Mouse (Mus musculus): ENCODE data around the gene Vmn2r118. TPM values are rescaled to one million over a fixed set of nuclear protein-coding genes. Genes with fewer than 3 reads are reported as not detected.

Gene Vmn2r118
- not detected in 2 replicates for polyA plus RNA-seq (2015; fragmentation: Nextera tagmentation; extraction: Ambion mirVana)

DNA sequence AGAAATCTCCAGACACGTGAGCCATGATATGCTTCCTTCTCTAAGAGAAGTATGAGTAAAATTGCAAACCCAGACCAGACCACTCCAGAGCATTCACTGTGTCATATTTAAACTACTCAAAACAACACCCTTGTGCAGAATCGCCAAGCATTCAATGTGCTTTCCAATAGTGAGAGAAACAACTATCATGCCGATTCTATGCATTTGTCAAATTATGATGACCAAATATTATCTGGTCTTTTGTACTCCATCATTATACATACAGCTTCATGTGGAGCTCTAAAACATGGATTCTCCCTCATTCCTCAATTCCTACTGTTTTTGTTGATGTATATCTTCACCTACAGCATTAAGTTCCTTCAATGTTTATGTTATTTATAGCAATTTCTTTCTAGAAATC is at the start of gene Vmn2r118:
Gene Vmn2r118, minus strand, starts transcription at position 101 of the 400 bp plus-strand sequence.

Other genes starting within 250 kb of the Vmn2r118 start
- gene St6gal2, start 179.8 kb downstream of the Vmn2r118 start, polyA plus RNA-seq (2015; fragmentation: Nextera tagmentation; extraction: Ambion mirVana): 0.13 and 0.15 TPM in 2 replicates
- gene Pot1b, start 87.4 kb upstream of the Vmn2r118 start, polyA plus RNA-seq (2015; fragmentation: Nextera tagmentation; extraction: Ambion mirVana): 2.0 and 2.1 TPM in 2 replicates
- gene Adgre4, start 124.8 kb upstream of the Vmn2r118 start, polyA plus RNA-seq (2015; fragmentation: Nextera tagmentation; extraction: Ambion mirVana): 0.06 and 0.17 TPM in 2 replicates